Mouse (Mus musculus): ENCODE data around the gene Slc9a6. TPM values are rescaled to one million over a fixed set of nuclear protein-coding genes. Genes with fewer than 3 reads are reported as not detected.

Gene Slc9a6
- polyA plus RNA-seq, 1 experiment, result 12.3 TPM

DNA sequence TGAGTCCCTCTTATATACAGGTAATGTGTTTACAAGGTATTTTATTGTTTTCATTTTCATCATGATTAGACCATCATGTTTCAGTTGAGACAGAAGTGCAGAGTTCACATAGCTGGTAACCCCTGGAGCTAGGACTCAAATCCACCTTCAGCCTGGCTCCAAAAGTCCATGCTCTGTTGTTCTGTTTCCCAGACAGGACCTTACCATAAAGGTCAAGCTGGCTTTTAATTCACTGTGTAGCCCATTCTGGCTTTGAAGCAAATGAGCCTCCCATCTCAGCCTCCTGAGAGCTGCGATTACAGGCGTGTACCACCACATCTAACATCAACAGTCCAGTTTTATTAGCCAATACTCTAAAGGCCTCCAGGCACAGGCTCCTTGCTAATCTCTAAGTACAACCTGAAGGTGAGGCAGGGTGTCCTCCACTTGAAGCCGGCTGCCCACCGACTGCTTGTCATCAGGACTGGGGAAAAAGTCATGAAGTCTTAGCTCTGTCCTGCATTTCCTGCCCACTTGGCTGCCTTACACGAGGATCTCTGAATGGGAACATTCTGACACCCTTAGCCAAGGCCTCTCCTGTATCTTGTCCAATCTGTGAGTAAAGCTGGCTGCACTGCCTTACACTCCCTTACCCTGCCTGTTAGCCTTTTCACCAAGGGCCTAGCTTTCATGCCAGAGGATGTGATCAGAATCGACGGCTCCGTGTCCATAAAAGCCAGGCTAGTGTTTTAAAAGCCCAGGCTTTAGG lies 55.8 kb downstream of the Slc9a6 start:
- 85% methylated on average over 8 of the region's 8 CpGs for WGBS
- Histone ChIP-seq H3K36me3 (ENCODE audit: control insufficient read depth, insufficient read depth, low read length) (no peaks in the 10 kb centered on the region), H3K27ac (ENCODE audit: insufficient read depth, low read depth, low read length) (no peak overlapping the region), H3K4me1 (ENCODE audit: control insufficient read depth, insufficient read depth, insufficient read length, low read length) (no peaks in the 10 kb centered on the region), H3K4me3 (ENCODE audit: low read depth, low read length) (no peak overlapping the region), H3K27me3 (ENCODE audit: control insufficient read depth, insufficient read depth, low read length) (no peaks in the 10 kb centered on the region)
- TF ChIP-seq POLR2A (IDR thresholded peaks at IDR 0.05; ENCODE audit: low read depth, low read length) (no peak), CTCF (IDR thresholded peaks at IDR 0.05; ENCODE audit: extremely low read depth, insufficient read length, insufficient replicate concordance, low read depth, low read length) (no peak)

DNA sequence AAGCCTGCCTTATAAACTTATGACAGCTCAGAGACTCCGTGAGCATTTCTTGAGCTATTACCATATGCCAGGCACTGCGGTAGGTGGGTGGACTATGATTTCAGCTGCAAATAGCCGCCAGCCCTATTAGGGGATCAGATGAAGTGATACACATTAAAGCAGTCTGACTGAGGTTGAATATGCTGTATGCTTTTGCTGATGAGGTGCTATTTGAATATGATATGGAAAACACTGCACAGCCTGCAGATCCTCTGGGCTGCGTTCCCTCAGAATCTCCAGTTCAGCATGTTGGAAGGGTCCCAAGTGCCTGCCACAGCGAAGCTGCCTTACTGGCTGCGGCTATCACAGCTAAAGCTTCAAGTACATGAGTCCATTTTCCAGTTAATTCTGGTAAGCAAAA lies 57.7 kb downstream of the Slc9a6 start:
- TF ChIP-seq CTCF (IDR thresholded peaks at IDR 0.05; ENCODE audit: extremely low read depth, insufficient read length, insufficient replicate concordance, low read depth, low read length) (no peak), POLR2A (IDR thresholded peaks at IDR 0.05; ENCODE audit: low read depth, low read length) (no peak)
- H3K4me1 ChIP-seq (ENCODE audit: control insufficient read depth, insufficient read depth, insufficient read length, low read length), result no peaks in the 10 kb centered on the region
- H3K36me3 ChIP-seq (ENCODE audit: control insufficient read depth, insufficient read depth, low read length), result no peaks in the 10 kb centered on the region
- H3K27me3 ChIP-seq (ENCODE audit: control insufficient read depth, insufficient read depth, low read length), result no peaks in the 10 kb centered on the region
- 80% methylated on average over 6 of the region's 6 CpGs for WGBS
- H3K27ac ChIP-seq (ENCODE audit: insufficient read depth, low read depth, low read length), result no peak overlapping the region
- no peak overlapping the region for H3K4me3 ChIP-seq (ENCODE audit: low read depth, low read length)

- no peak overlapping the region for H3K27ac ChIP-seq (ENCODE audit: insufficient read depth, low read depth, low read length)
- no peak for TF ChIP-seq CTCF (IDR thresholded peaks at IDR 0.05; ENCODE audit: extremely low read depth, insufficient read length, insufficient replicate concordance, low read depth, low read length)
- TF ChIP-seq POLR2A (IDR thresholded peaks at IDR 0.05; ENCODE audit: low read depth, low read length), result no peak
- no peaks in the 10 kb centered on the region for H3K27me3 ChIP-seq (ENCODE audit: control insufficient read depth, insufficient read depth, low read length)
- H3K4me3 ChIP-seq (ENCODE audit: low read depth, low read length), result no peak overlapping the region
- WGBS, result 84% methylated on average over 5 of the region's 5 CpGs
- no peaks in the 10 kb centered on the region for H3K4me1 ChIP-seq (ENCODE audit: control insufficient read depth, insufficient read depth, insufficient read length, low read length)
- H3K36me3 ChIP-seq (ENCODE audit: control insufficient read depth, insufficient read depth, low read length), result no peaks in the 10 kb centered on the region
Measured at GRCm38 (mm10) chrX:56668051-56668450, 58.5 kb downstream of the Slc9a6 start.

DNA sequence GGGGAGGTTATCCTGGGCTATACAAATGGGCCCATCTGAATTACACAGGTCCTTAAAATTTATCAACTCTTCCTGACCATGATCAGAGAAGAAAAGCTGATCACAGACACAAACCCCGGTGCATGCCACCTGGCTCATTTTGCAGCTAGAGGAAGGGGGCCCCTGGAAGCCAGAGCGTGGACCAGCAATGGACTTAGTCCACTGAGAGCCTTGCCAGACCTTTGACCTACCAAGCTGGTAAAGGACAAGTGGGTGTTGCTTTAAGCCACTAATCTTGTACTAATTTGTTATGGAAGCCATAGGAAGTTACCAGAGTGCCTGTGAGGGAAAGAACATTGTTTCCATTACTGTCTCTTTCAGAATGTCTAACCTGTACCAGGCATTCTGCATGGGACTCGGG lies 58.9 kb downstream of the Slc9a6 start:
- TF ChIP-seq POLR2A (IDR thresholded peaks at IDR 0.05; ENCODE audit: low read depth, low read length), result no peak
- no peak overlapping the region for H3K27ac ChIP-seq (ENCODE audit: insufficient read depth, low read depth, low read length)

GRCm38 (mm10) chrX:56675556-56675955 lies 66.0 kb downstream of the Slc9a6 start:
- no peaks in the 10 kb centered on the region for H3K36me3 ChIP-seq (ENCODE audit: control insufficient read depth, insufficient read depth, low read length)
- no peaks in the 10 kb centered on the region for H3K4me1 ChIP-seq (ENCODE audit: control insufficient read depth, insufficient read depth, insufficient read length, low read length)
- no peaks in the 10 kb centered on the region for H3K27me3 ChIP-seq (ENCODE audit: control insufficient read depth, insufficient read depth, low read length)
- H3K27ac ChIP-seq (ENCODE audit: insufficient read depth, low read depth, low read length), result no peak overlapping the region
- H3K4me3 ChIP-seq (ENCODE audit: low read depth, low read length), result no peak overlapping the region
- WGBS, result 76% methylated on average over 6 of the region's 6 CpGs
- no peak for TF ChIP-seq POLR2A (IDR thresholded peaks at IDR 0.05; ENCODE audit: low read depth, low read length)
- TF ChIP-seq CTCF (IDR thresholded peaks at IDR 0.05; ENCODE audit: extremely low read depth, insufficient read length, insufficient replicate concordance, low read depth, low read length), result no peak

More for the DNA sequence above, 58.9 kb downstream of the Slc9a6 start:
- no peaks in the 10 kb centered on the region for H3K36me3 ChIP-seq (ENCODE audit: control insufficient read depth, insufficient read depth, low read length)
- no peaks in the 10 kb centered on the region for H3K27me3 ChIP-seq (ENCODE audit: control insufficient read depth, insufficient read depth, low read length)
- H3K4me3 ChIP-seq (ENCODE audit: low read depth, low read length), result no peak overlapping the region
- 61% methylated on average over 3 of the region's 3 CpGs for WGBS
- no peaks in the 10 kb centered on the region for H3K4me1 ChIP-seq (ENCODE audit: control insufficient read depth, insufficient read depth, insufficient read length, low read length)

- TF ChIP-seq CTCF (IDR thresholded peaks at IDR 0.05; ENCODE audit: extremely low read depth, insufficient read length, insufficient replicate concordance, low read depth, low read length) (no peak), POLR2A (IDR thresholded peaks at IDR 0.05; ENCODE audit: low read depth, low read length) (no peak)
- H3K27ac ChIP-seq (ENCODE audit: insufficient read depth, low read depth, low read length), result no peak overlapping the region
- 82% methylated on average over 6 of the region's 6 CpGs for WGBS
- no peaks in the 10 kb centered on the region for H3K4me1 ChIP-seq (ENCODE audit: control insufficient read depth, insufficient read depth, insufficient read length, low read length)
- H3K27me3 ChIP-seq (ENCODE audit: control insufficient read depth, insufficient read depth, low read length), result no peaks in the 10 kb centered on the region
- H3K36me3 ChIP-seq (ENCODE audit: control insufficient read depth, insufficient read depth, low read length), result no peaks in the 10 kb centered on the region
- H3K4me3 ChIP-seq (ENCODE audit: low read depth, low read length), result no peak overlapping the region
Measured at GRCm38 (mm10) chrX:56677736-56678135, 68.2 kb downstream of the Slc9a6 start.

DNA sequence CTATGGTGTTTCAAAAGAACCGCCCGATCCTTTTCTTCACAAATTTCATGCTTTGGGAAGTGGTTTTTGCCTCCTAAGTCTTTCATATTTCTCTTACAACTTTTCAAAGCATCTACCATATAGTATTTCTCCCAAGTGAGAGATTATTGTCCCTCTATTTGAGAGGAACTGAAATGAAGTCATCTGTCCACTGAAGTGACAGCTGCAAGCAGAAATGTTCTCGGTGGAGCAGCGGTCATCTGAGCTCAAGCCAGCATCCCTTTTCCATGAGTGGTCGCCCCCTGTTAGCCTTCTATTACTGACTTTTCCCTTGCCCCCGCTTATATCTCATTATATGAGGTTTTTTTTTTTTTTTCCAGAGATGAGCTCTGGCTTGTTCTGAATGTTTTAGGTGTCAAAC lies 69.5 kb downstream of the Slc9a6 start:
- Histone ChIP-seq H3K27me3 (ENCODE audit: control insufficient read depth, insufficient read depth, low read length) (no peaks in the 10 kb centered on the region), H3K4me1 (ENCODE audit: control insufficient read depth, insufficient read depth, insufficient read length, low read length) (no peaks in the 10 kb centered on the region), H3K36me3 (ENCODE audit: control insufficient read depth, insufficient read depth, low read length) (no peaks in the 10 kb centered on the region), H3K27ac (ENCODE audit: insufficient read depth, low read depth, low read length) (no peak overlapping the region), H3K4me3 (ENCODE audit: low read depth, low read length) (no peak overlapping the region)
- no peak for TF ChIP-seq CTCF (IDR thresholded peaks at IDR 0.05; ENCODE audit: extremely low read depth, insufficient read length, insufficient replicate concordance, low read depth, low read length)
- TF ChIP-seq POLR2A (IDR thresholded peaks at IDR 0.05; ENCODE audit: low read depth, low read length), result no peak
- WGBS, result 75% methylated on average over 6 of the region's 6 CpGs

Data from small intestine, adult 2 months (tissue).